Mouse (Mus musculus) thymus, adult 2 months (tissue): ENCODE measurements around the gene Rap1b.

Source experiments
- CTCF ChIP-seq: fragments of 200-500 bp; IDR thresholded peaks from 2 replicates; pipeline ENCODE4 v1.5.1; 2012; ENCODE audit warnings: mild to moderate bottlenecking, control low read depth, low read length, moderate library complexity, borderline replicate concordance; ENCODE audit not compliant: control insufficient read depth, poor library complexity, insufficient read depth; ENCODE audit errors: extremely low read depth
- POLR2A ChIP-seq: fragments of 200-500 bp; IDR thresholded peaks from 2 replicates; pipeline ENCODE4 v1.6.1; 2012; ENCODE audit warnings: mild to moderate bottlenecking, low read length, control low read depth, moderate library complexity; ENCODE audit not compliant: control insufficient read depth, poor library complexity, insufficient read depth; ENCODE audit errors: extremely low read depth

DNA sequence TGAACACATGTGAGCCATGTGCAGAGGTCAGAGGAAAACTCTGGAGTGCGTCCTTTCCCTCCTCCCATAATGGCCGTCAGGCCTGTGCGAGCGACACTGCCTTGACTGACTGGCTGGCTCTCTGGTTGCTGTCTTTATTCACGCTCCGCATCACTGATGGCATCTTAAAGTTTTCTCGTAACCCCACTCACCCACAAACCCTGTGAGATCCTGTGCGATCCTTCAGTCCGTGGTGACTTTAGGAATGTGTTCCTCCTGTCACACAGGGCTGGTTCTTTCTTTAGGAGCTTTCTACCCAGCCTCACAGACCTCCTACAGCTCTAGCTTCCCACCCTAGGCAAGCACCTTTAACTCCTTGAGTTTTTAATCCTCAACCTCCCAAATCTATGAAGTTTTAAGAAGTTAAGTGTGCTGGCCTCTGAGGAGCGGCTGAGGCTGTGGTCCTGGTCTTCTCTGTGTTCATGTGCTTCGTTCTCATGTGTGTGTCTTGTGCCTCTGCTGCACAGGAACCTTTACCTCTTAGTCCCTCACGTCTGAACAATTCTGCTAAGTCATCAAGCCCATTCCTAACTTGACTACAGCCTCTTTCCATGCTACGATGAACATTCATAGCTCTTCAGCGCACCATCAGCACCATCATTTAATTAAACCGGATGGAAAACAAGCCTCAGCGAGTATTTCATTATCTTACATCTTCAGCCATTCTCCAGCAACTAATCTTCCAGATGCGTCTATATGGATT, 73.3 kb downstream of the Rap1b start:
- TF ChIP-seq CTCF (no peak), POLR2A (no peak)
